Mouse (Mus musculus): Measurements from ENCODE around the gene Kif1b.

The Kif1b gene

GRCm38 (mm10) chr4:149147528-149147927, 160.0 kb downstream of the Kif1b start:
- no peak for DNase-seq (ENCODE audit: inconsistent age in 2 of 2, low spot score in 1 of 2)

GRCm38 (mm10) chr4:149145151-149145550, 162.3 kb downstream of the Kif1b start:
- no peak for DNase-seq (ENCODE audit: inconsistent age in 2 of 2, low spot score in 1 of 2)

GRCm38 (mm10) chr4:149144459-149144858, 163.0 kb downstream of the Kif1b start:
- DNase-seq (ENCODE audit: inconsistent age in 2 of 2, low spot score in 1 of 2) = peak; percentile 82 to 95

- no peak for DNase-seq (ENCODE audit: inconsistent age in 2 of 2, low spot score in 1 of 2)
Measured at GRCm38 (mm10) chr4:149143594-149143993, 163.9 kb downstream of the Kif1b start.

GRCm38 (mm10) chr4:149138515-149138914, 169.0 kb downstream of the Kif1b start:
- DNase-seq (ENCODE audit: inconsistent age in 2 of 2, low spot score in 1 of 2) = no peak

GRCm38 (mm10) chr4:149136982-149137770, 170.3 kb downstream of the Kif1b start, which contains the start of gene Cenps:
Gene Cenps (minus strand): TSS chr4:149137629.
- DNase-seq (ENCODE audit: inconsistent age in 2 of 2, low spot score in 1 of 2) = peak; percentile 90 to 97

- no peak for DNase-seq (ENCODE audit: inconsistent age in 2 of 2, low spot score in 1 of 2)
Measured at GRCm38 (mm10) chr4:149136116-149136850, 171.2 kb downstream of the Kif1b start.

GRCm38 (mm10) chr4:149133395-149133794, 174.1 kb downstream of the Kif1b start:
- DNase-seq (ENCODE audit: inconsistent age in 2 of 2, low spot score in 1 of 2) = no peak

- DNase-seq (ENCODE audit: inconsistent age in 2 of 2, low spot score in 1 of 2) = no peak
Measured at GRCm38 (mm10) chr4:149131789-149132565, 175.5 kb downstream of the Kif1b start.

- DNase-seq (ENCODE audit: inconsistent age in 2 of 2, low spot score in 1 of 2) = no peak
Measured at GRCm38 (mm10) chr4:149131021-149131752, 176.3 kb downstream of the Kif1b start.

GRCm38 (mm10) chr4:149128467-149128866, 179.0 kb downstream of the Kif1b start:
- no peak for DNase-seq (ENCODE audit: inconsistent age in 2 of 2, low spot score in 1 of 2)

GRCm38 (mm10) chr4:149126663-149127062, 180.8 kb downstream of the Kif1b start, which contains the start of gene Cort:
Gene Cort (minus strand): TSS chr4:149126763.
- no peak for DNase-seq (ENCODE audit: inconsistent age in 2 of 2, low spot score in 1 of 2)

All from adrenal gland, adult (tissue).